Mouse (Mus musculus): ENCODE measurements around the gene Ppp1r11.

DNA sequence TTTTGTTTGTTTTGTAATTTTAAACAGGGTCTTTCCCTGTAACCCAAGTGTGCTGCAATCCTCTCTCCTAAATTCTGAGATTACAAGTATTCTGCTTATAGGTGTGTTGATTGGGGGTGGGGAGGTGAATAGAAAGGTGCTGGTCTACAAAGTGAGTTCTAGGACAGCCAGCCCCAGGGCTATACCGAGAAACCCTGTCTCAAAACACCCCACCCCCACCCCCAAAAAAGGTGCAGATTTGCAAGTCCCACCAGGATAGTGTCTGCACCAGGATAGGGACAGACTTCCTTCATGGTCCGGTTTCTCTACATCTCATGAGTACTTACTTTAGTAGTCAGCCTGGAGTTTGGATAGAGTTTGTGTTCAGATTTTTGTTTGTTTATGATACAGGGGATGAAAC, 46.9 kb upstream of the Ppp1r11 start:
- TF ChIP-seq CTCF (IDR thresholded peaks at IDR 0.05; ENCODE audit: low read depth) (no peak), EP300 (optimal IDR thresholded peaks at IDR 0.05) (no peak)

All from stomach, postnatal 0 days (tissue).